Mouse (Mus musculus) liver, adult 2 months (tissue): ENCODE data around the gene Tbl3. TPM values are rescaled to one million over a fixed set of nuclear protein-coding genes. Genes with fewer than 3 reads are reported as not detected.

Source experiments
- DNase-seq: peaks from one replicate; pipeline ENCODE4 v3.0.0-alpha.2; 2011; ENCODE audit warnings: low read depth, low spot score; ENCODE audit errors: extremely low read depth
- H3K27ac ChIP-seq: fragments of 200-500 bp; replicated peaks from 2 replicates; pipeline ENCODE4 v1.5.1; 2012; ENCODE audit warnings: low read depth, mild to moderate bottlenecking, control low read depth, inconsistent platforms, low read length; ENCODE audit not compliant: insufficient read depth
- H3K27me3 ChIP-seq: fragments of 200-500 bp; 2 replicates; pipeline ENCODE4 v1.6.1; 2012; ENCODE audit warnings: mild to moderate bottlenecking, moderate library complexity, low read length, inconsistent platforms; ENCODE audit not compliant: control insufficient read depth, insufficient read depth
- H3K36me3 ChIP-seq: fragments of 200-500 bp; 2 replicates; pipeline ENCODE4 v1.6.1; 2012; ENCODE audit warnings: low read length, inconsistent platforms; ENCODE audit not compliant: control insufficient read depth, insufficient read depth
- H3K4me1 ChIP-seq: fragments of 200-500 bp; 2 replicates; pipeline ENCODE4 v1.6.1; 2011; ENCODE audit warnings: low read length; ENCODE audit not compliant: control insufficient read depth, insufficient read depth
- H3K4me3 ChIP-seq: fragments of 200-500 bp; 2 replicates; pipeline ENCODE4 v1.5.1; 2011; ENCODE audit warnings: low read depth, mild to moderate bottlenecking, control low read depth, low read length, moderate library complexity; ENCODE audit not compliant: insufficient read depth
- H3K79me2 ChIP-seq: fragments of 200-500 bp; 2 replicates; pipeline ENCODE4 v1.6.1; 2012; ENCODE audit warnings: inconsistent platforms, mild to moderate bottlenecking, low read length, moderate library complexity; ENCODE audit not compliant: control insufficient read depth, insufficient read depth
- H3K9ac ChIP-seq: fragments of 200-500 bp; 2 replicates; pipeline ENCODE4 v1.6.1; 2012; ENCODE audit warnings: low read depth, mild to moderate bottlenecking, control low read depth, inconsistent platforms, low read length
- CTCF ChIP-seq: fragments of 200-500 bp; IDR thresholded peaks from 2 replicates; pipeline ENCODE4 v1.5.1; 2011; ENCODE audit warnings: low read depth, low read length, control low read depth
- POLR2A ChIP-seq: fragments of 200-500 bp; IDR thresholded peaks from 2 replicates; pipeline ENCODE4 v1.6.1; 2011; ENCODE audit warnings: low read length, control low read depth; ENCODE audit not compliant: insufficient read depth; ENCODE audit errors: extremely low read depth
- WGBS: fragments of 180-500 bp; shearing (Covaris S2); methylation state at CpG from one replicate; pipeline ENCODE4 v1.1.7; 2018; 5-methylcytosine and 5-hydroxymethylcytosine counted together
- polyA plus RNA-seq: library from polyadenylated mRNA; depleted of rRNA; stranded (reverse); fragments of >200 nt; gene quantifications from 2 replicates; pipeline ENCODE4 v1.2.3, GENCODE M21; 2012
- total RNA-seq: library from RNA; depleted of rRNA; stranded (reverse); fragments of >200 nt; gene quantifications from 2 replicates; pipeline ENCODE4 v1.2.3, GENCODE M21; 2014

Gene Tbl3
- total and polyA plus RNA-seq, 2 experiments, result 14.2 to 37.9 TPM

- Histone ChIP-seq H3K27me3 (no peaks in the 10 kb centered on the region), H3K79me2 (no peaks in the 10 kb centered on the region; the same call in 1 of the 2 replicates), H3K4me3 (peak overlapping the region; percentile 91), H3K27ac (peak overlapping the region; percentile 99), H3K36me3 (peaks cover 13% of the 10 kb centered on the region; the same call in 1 of the 2 replicates), H3K9ac (peak overlapping the region; percentile 93), H3K4me1 (peaks cover 25% of the 10 kb centered on the region)
- WGBS, result 4% methylated on average over 8 of the region's 8 CpGs
- TF ChIP-seq POLR2A (0 out of 2 replicates have a peak, but pooled peaks have one; percentile 6), CTCF (no peak)
- DNase-seq, result peak; percentile 91
Measured at GRCm38 (mm10) chr17:24737135-24737810, 29.8 kb upstream of the Tbl3 start.

- WGBS, result under 1% methylated on average over 29 of the region's 29 CpGs
- no peak for TF ChIP-seq CTCF
- TF ChIP-seq POLR2A, result peak; percentile 99
- DNase-seq, result peak; percentile 98
Measured at GRCm38 (mm10) chr17:24736330-24737051, 29.0 kb upstream of the Tbl3 start, which contains the start of gene Msrb1. Msrb1 (plus strand) TSS chr17:24736642.

GRCm38 (mm10) chr17:24735446-24735845 lies 28.0 kb upstream of the Tbl3 start:
- Histone ChIP-seq H3K36me3 (peaks cover 6% of the 10 kb centered on the region; the same call in 1 of the 2 replicates), H3K4me1 (peaks cover 14% of the 10 kb centered on the region), H3K4me3 (no peak overlapping the region), H3K79me2 (no peaks in the 10 kb centered on the region; the same call in 1 of the 2 replicates), H3K27me3 (no peaks in the 10 kb centered on the region), H3K9ac (no peak overlapping the region), H3K27ac (no peak overlapping the region; the same call in 1 of the 2 replicates)
- 83% methylated on average over 7 of the region's 7 CpGs for WGBS
- DNase-seq, result no peak
- no peak for TF ChIP-seq CTCF
- no peak for TF ChIP-seq POLR2A

More at GRCm38 (mm10) chr17:24736330-24737051, 29.0 kb upstream of the Tbl3 start, which contains the start of gene Msrb1:
- Histone ChIP-seq H3K27me3 (no peaks in the 10 kb centered on the region), H3K27ac (peak within 1 kb of the TSS; percentile 99), H3K79me2 (no peaks in the 10 kb centered on the region; the same call in 1 of the 2 replicates), H3K4me3 (peak within 1 kb of the TSS; percentile 91), H3K36me3 (peaks cover 13% of the 10 kb centered on the region; the same call in 1 of the 2 replicates), H3K4me1 (peaks cover 22% of the 10 kb centered on the region), H3K9ac (peak within 1 kb of the TSS; percentile 93)

- no peak overlapping the region for H3K9ac ChIP-seq
- 88% methylated on average over 1 of the region's 1 CpGs for WGBS
- H3K4me1 ChIP-seq, result peaks cover 9% of the 10 kb centered on the region
- H3K4me3 ChIP-seq, result no peak overlapping the region
- H3K79me2 ChIP-seq, result no peaks in the 10 kb centered on the region; the same call in 1 of the 2 replicates
- no peaks in the 10 kb centered on the region for H3K27me3 ChIP-seq
- no peak for DNase-seq
- H3K27ac ChIP-seq, result no peak overlapping the region
- TF ChIP-seq CTCF (no peak), POLR2A (no peak)
- H3K36me3 ChIP-seq, result peaks cover 1% of the 10 kb centered on the region; the same call in 1 of the 2 replicates
Measured at GRCm38 (mm10) chr17:24734513-24734912, 27.1 kb upstream of the Tbl3 start.

DNA sequence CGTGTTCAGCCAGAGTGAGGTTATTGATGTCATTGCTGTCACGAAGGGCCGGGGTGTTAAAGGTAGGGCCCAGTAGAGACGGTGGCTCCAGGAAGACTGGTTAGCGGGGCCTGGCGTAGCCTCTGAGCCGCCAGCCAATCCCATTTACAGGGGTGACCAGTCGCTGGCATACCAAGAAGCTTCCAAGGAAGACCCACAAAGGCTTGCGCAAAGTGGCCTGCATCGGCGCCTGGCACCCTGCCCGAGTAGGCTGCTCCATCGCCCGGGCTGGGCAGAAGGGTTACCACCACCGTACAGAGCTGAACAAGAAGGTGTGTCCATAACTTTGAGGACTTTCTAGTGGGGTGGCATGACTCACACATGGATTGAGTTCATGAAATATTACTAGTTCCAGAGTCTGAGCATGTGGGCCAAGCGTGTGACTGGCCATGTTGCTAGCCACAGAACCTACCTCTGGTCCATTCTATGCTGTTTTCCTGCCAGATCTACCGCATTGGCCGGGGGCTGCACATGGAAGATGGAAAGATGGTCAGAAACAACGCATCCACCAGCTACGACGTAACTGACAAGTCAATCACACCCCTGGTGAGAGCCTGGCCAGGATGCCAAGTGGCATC lies 26.1 kb upstream of the Tbl3 start:
- Histone ChIP-seq H3K27ac (no peak overlapping the region), H3K79me2 (no peaks in the 10 kb centered on the region; the same call in 1 of the 2 replicates), H3K36me3 (no peaks in the 10 kb centered on the region), H3K4me1 (peaks cover 5% of the 10 kb centered on the region; the same call in 1 of the 2 replicates), H3K27me3 (no peaks in the 10 kb centered on the region), H3K9ac (no peak overlapping the region), H3K4me3 (no peak overlapping the region)
- TF ChIP-seq POLR2A (no peak), CTCF (no peak)
- no peak for DNase-seq
- WGBS, result 90% methylated on average over 21 of the region's 21 CpGs
